30 mouse cellular contexts compared by ENCODE assay signal in the genomic region with DNA sequence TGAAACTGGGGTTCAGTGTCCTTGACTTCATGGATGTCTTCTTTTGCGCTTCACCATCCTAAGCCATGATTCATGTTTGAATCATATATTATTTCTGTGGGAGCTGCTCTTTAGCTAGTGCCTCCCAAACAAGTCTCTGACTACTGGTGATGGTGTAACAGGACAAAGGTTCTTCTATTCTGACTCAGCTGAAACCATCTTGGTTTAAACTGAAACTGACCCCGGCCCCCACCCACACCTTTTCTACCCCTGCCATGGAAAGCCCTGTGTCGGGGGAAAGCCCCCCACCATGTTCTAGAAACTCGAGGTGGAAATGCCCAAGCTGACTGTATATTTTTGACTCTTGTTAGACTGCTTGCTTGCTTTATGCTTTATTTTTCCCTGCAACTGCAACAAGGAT. TPM values are rescaled to one million over a fixed set of nuclear protein-coding genes. Genes with fewer than 3 reads are reported as not detected.
A peak's percentile ranks its signal among the peaks of the same experiment; 100 is the strongest.
DNase-seq lines count a peak whose midpoint lies in the region; TF ChIP-seq lines count a peak whose summit lies in the region.
"Had no signal": no experiment of that assay in that cellular context is flagged by ENCODE, and none has a peak within 500 bp of the region (broad histone marks: within the 10 kb centered on the region; RNA-seq: fewer than 3 reads in every experiment).

No protein-coding gene starts in this region.

- peaks cover 3% of the 10 kb centered on the region; the same call in 1 of the 2 replicates for H3K4me1 ChIP-seq in embryonic fibroblast, embryonic 13.5 days (ENCODE audit: control insufficient read depth, insufficient read depth, low read length)
- peaks cover 2% of the 10 kb centered on the region for H3K4me1 ChIP-seq in thymus, adult 2 months (replicated peaks; ENCODE audit: control insufficient read depth, insufficient read depth, low read length)
- H3K4me1 ChIP-seq: embryonic facial prominence, embryonic 10.5 days; embryonic facial prominence, embryonic 13.5 days; forebrain, embryonic 13.5 days; intestine, embryonic 15.5 days had no signal

- H3K27me3 ChIP-seq in thymus, adult 2 months (ENCODE audit: control insufficient read depth, insufficient read depth, low read length): no peaks in the 10 kb centered on the region
- H3K27me3 ChIP-seq: heart, embryonic 12.5 days; heart, embryonic 15.5 days had no signal

- no peak for TF ChIP-seq POLR2A in embryonic fibroblast, embryonic 13.5 days (IDR thresholded peaks at IDR 0.05; ENCODE audit: low read depth, low read length)
- TF ChIP-seq POLR2A in thymus, adult 2 months (IDR thresholded peaks at IDR 0.05; ENCODE audit: control insufficient read depth, extremely low read depth, insufficient read depth, low read length, poor library complexity): no peak

- TF ChIP-seq CTCF in embryonic fibroblast, embryonic 13.5 days (IDR thresholded peaks at IDR 0.05; ENCODE audit: borderline replicate concordance, insufficient read depth, low read length): no peak
- no peak for TF ChIP-seq CTCF in thymus, adult 2 months (IDR thresholded peaks at IDR 0.05; ENCODE audit: borderline replicate concordance, control insufficient read depth, extremely low read depth, insufficient read depth, low read length, poor library complexity)
- TF ChIP-seq CTCF in gastrocnemius, adult 2 months (IDR thresholded peaks at IDR 0.05): no peak

- DNase-seq in CD4-positive, CD25-positive, alpha-beta regulatory T cell, adult 2 months (ENCODE audit: low read depth, low spot score): peak; percentile 56
- DNase-seq in NIH3T3 (ENCODE audit: low read depth): peak; percentile 25
- DNase-seq in kidney, postnatal 25 days: no peak
- DNase-seq in thymus, adult 2 months: no peak
- DNase-seq in gastrocnemius, adult 2 months: no peak
- no peak for DNase-seq in adrenal gland, postnatal 14 days
- DNase-seq: adrenal gland, adult 8-10 months; adrenal gland, postnatal 36 days; cerebellum, adult 11 months; cerebellum, adult 2 months; cerebellum, adult 9-11 months; cerebellum, postnatal 36 days; embryo, embryonic 11 days; gastrocnemius, postnatal 25 days; heart, adult 18-20 months; heart, postnatal 10 days; heart, postnatal 4 days; kidney, adult 11 months had no signal

- H3K4me3 ChIP-seq in embryonic fibroblast, embryonic 13.5 days (ENCODE audit: insufficient read depth, low read length): no peak overlapping the region
- no peak overlapping the region for H3K4me3 ChIP-seq in macrophage (ENCODE audit: inconsistent target)
- no peak overlapping the region for H3K4me3 ChIP-seq in thymus, adult 2 months (ENCODE audit: control insufficient read depth, insufficient read depth, low read length)
- no peak overlapping the region for H3K4me3 ChIP-seq in gastrocnemius, adult 2 months
- H3K4me3 ChIP-seq: embryonic facial prominence, embryonic 10.5 days; embryonic facial prominence, embryonic 13.5 days; forebrain, embryonic 10.5 days; forebrain, embryonic 13.5 days; heart, embryonic 12.5 days; heart, embryonic 15.5 days; intestine, embryonic 15.5 days had no signal

- intact Hi-C loops in gastrocnemius, adult 2 months (cut with DNase I): no loop called here

- 93% methylated on average over 3 of the region's 4 CpGs for WGBS in macrophage (ENCODE audit: missing documents)
- 90% methylated on average over 4 of the region's 4 CpGs for WGBS in thymus, adult 2 months

- H3K79me2 ChIP-seq in macrophage (ENCODE audit: inconsistent target): peaks cover 1% of the 10 kb centered on the region

- no peaks in the 10 kb centered on the region for H3K36me3 ChIP-seq in macrophage (ENCODE audit: inconsistent target)
- no peaks in the 10 kb centered on the region for H3K36me3 ChIP-seq in thymus, adult 2 months (ENCODE audit: control insufficient read depth, insufficient read depth, low read length)
- H3K36me3 ChIP-seq: embryonic facial prominence, embryonic 10.5 days; embryonic facial prominence, embryonic 13.5 days; forebrain, embryonic 10.5 days; heart, embryonic 12.5 days; heart, embryonic 15.5 days; intestine, embryonic 15.5 days had no signal

- peak overlapping the region; percentile 78 for H3K27ac ChIP-seq in embryonic fibroblast, embryonic 13.5 days (ENCODE audit: insufficient read depth, low read length)
- peak overlapping the region; percentile 98 for H3K27ac ChIP-seq in macrophage
- H3K27ac ChIP-seq in thymus, adult 2 months (ENCODE audit: control insufficient read depth, insufficient read depth, low read length): no peak overlapping the region
- H3K27ac ChIP-seq in gastrocnemius, adult 2 months: no peak overlapping the region
- H3K27ac ChIP-seq: embryonic facial prominence, embryonic 10.5 days; embryonic facial prominence, embryonic 13.5 days; forebrain, embryonic 10.5 days; forebrain, embryonic 13.5 days; heart, embryonic 15.5 days; hindbrain, embryonic 14.5 days; hindbrain, postnatal 0 days; intestine, embryonic 15.5 days had no signal

RNA-seq across cellular contexts. Expression of a gene that starts 21.0 kb away (rescaled TPM):
- polyA plus RNA-seq in embryonic fibroblast, embryonic 13.5 days (2011; ENCODE audit: insufficient read length, low read depth, missing spikeins): 7.4 and 7.7 TPM in 2 replicates
- total RNA-seq in macrophage (2018; cell fraction: chromatin; rRNA removed): 100 to 1,000 TPM; 204 to 973 (median 602) TPM
- total RNA-seq in macrophage (2018; cell fraction: cytosol; rRNA removed): 1,000 to 10,000 TPM in 20 of 26 experiments, 100 to 1,000 TPM in 6; 511 to 2,505 (median 1,185) TPM
- 1,000 to 10,000 TPM in 19 of 26 experiments, 100 to 1,000 TPM in 7; 398 to 1,812 (median 1,263) TPM for total RNA-seq in macrophage (2018; cell fraction: nucleus; rRNA removed)
- 335 to 670 TPM (median 455 TPM) in 3 replicates for polyA plus RNA-seq in macrophage (2018)
- polyA plus RNA-seq in thymus, adult 2 months (2012; rRNA removed): 40.6 and 44.7 TPM in 2 replicates
- 1 to 10 TPM in 1 of 2 experiments, under 1 TPM in 1; 0.48 to 1.1 TPM for total RNA-seq in gastrocnemius, adult 2 months (2021)
- total RNA-seq in adrenal gland, postnatal 14 days (2021): 4.1 and 15.8 TPM in 2 replicates

RNA-seq across cellular contexts. Expression of a gene that starts 23.3 kb away (rescaled TPM):
- polyA plus RNA-seq in embryonic fibroblast, embryonic 13.5 days (2011; ENCODE audit: insufficient read length, low read depth, missing spikeins): 2.2 and 4.2 TPM in 2 replicates
- total RNA-seq in macrophage (2018; cell fraction: chromatin; rRNA removed): 1,000 to 10,000 TPM in 3 of 26 experiments, 100 to 1,000 TPM in 23; 149 to 1,206 (median 560) TPM
- total RNA-seq in macrophage (2018; cell fraction: cytosol; rRNA removed): 100 to 1,000 TPM in 15 of 26 experiments, 10 to 100 TPM in 11; 69.3 to 339 (median 209) TPM
- 100 to 1,000 TPM in 25 of 26 experiments, 10 to 100 TPM in 1; 97.1 to 956 (median 621) TPM for total RNA-seq in macrophage (2018; cell fraction: nucleus; rRNA removed)
- polyA plus RNA-seq in macrophage (2018): 43.7 to 104 TPM (median 83.5 TPM) in 3 replicates
- polyA plus RNA-seq in thymus, adult 2 months (2012; rRNA removed): 4.0 and 4.2 TPM in 2 replicates
- total RNA-seq in gastrocnemius, adult 2 months (2021): under 1 TPM; 0.08 to 0.13 TPM
- total RNA-seq in adrenal gland, postnatal 14 days (2021): 0.93 and 2.1 TPM in 2 replicates
- polyA plus RNA-seq: G1E had no signal

RNA-seq across cellular contexts. Expression of a gene that starts 52.3 kb away (rescaled TPM):
- polyA plus RNA-seq in embryonic fibroblast, embryonic 13.5 days (2011; ENCODE audit: insufficient read length, low read depth, missing spikeins): 23.9 and 28.7 TPM in 2 replicates
- 100 to 1,000 TPM in 1 of 26 experiments, 10 to 100 TPM in 25; 10.2 to 267 (median 38.9) TPM for total RNA-seq in macrophage (2018; cell fraction: chromatin; rRNA removed)
- total RNA-seq in macrophage (2018; cell fraction: cytosol; rRNA removed): 100 to 1,000 TPM in 4 of 26 experiments, 10 to 100 TPM in 22; 16.4 to 122 (median 54.7) TPM
- 100 to 1,000 TPM in 4 of 26 experiments, 10 to 100 TPM in 22; 14.0 to 224 (median 67.3) TPM for total RNA-seq in macrophage (2018; cell fraction: nucleus; rRNA removed)
- 24.7 to 28.8 TPM (median 27.0 TPM) in 3 replicates for polyA plus RNA-seq in macrophage (2018)
- 3.3 and 4.1 TPM in 2 replicates for polyA plus RNA-seq in thymus, adult 2 months (2012; rRNA removed)
- under 1 TPM; 0.13 to 0.28 TPM for total RNA-seq in gastrocnemius, adult 2 months (2021)
- 10.8 and 10.9 TPM in 2 replicates for total RNA-seq in adrenal gland, postnatal 14 days (2021)
- polyA plus RNA-seq: G1E had no signal

Comparison
In these comparisons a context has a peak if more than half of its experiments do, and no peak if none do; other contexts are left out.
1. DNase-seq: peak in CD4-positive, CD25-positive, alpha-beta regulatory T cell, adult 2 months (single experiment) and NIH3T3 (single experiment); none in kidney, postnatal 25 days (0 of 2), thymus, adult 2 months (single experiment), gastrocnemius, adult 2 months (single experiment) and adrenal gland, postnatal 14 days (single experiment).
2. H3K27ac ChIP-seq: peak in embryonic fibroblast, embryonic 13.5 days (single experiment) and macrophage (single experiment); none in thymus, adult 2 months (single experiment) and gastrocnemius, adult 2 months (single experiment).